Mouse (Mus musculus) cerebellum, adult 18-20 months (tissue): ENCODE results near the gene Ctps.
"Not testable (repeated sequence)": the region's sequence is repeated elsewhere in the genome, so short reads cannot be mapped to it uniquely, and the experiment has no call there.

ENCODE experiments used
- DNase-seq, 2 experiments: peaks; one replicate each; pipeline ENCODE4 v3.0.0; 2021

Ctps gene

GRCm38 (mm10) chr4:120569486-120570437 is at the start of gene Ctps:
Gene Ctps, minus strand, starts transcription at chr4:120570276.
- DNase-seq: peak; percentile 95 to 96

- DNase-seq: peak; percentile 73 to 75
Measured at GRCm38 (mm10) chr4:120616199-120617025, 46.3 kb upstream of the Ctps start.

- DNase-seq: peak; percentile 53 to 60
Measured at GRCm38 (mm10) chr4:120615528-120616081, 45.5 kb upstream of the Ctps start.

- DNase-seq: peak; percentile 31 to 53
Measured at GRCm38 (mm10) chr4:120614644-120615043, 44.6 kb upstream of the Ctps start.

GRCm38 (mm10) chr4:120613691-120614329 is 43.7 kb upstream of the Ctps start:
- DNase-seq: peak; percentile 88 to 95

GRCm38 (mm10) chr4:120612304-120613080 is 42.4 kb upstream of the Ctps start:
- peak; percentile 62 to 66 for DNase-seq

GRCm38 (mm10) chr4:120611005-120611404 is 40.9 kb upstream of the Ctps start:
- peak in 1 of 2 experiments; percentile 25 for DNase-seq

- DNase-seq: no peak
Measured at GRCm38 (mm10) chr4:120606941-120607340, 36.9 kb upstream of the Ctps start.

- no peak for DNase-seq
Measured at GRCm38 (mm10) chr4:120602669-120603068, 32.6 kb upstream of the Ctps start.

- no peak for DNase-seq
Measured at GRCm38 (mm10) chr4:120601774-120602173, 31.7 kb upstream of the Ctps start.

- no peak for DNase-seq
Measured at GRCm38 (mm10) chr4:120598922-120599321, 28.8 kb upstream of the Ctps start.

GRCm38 (mm10) chr4:120596210-120596609 is 26.1 kb upstream of the Ctps start:
- DNase-seq: not testable (repeated sequence)

GRCm38 (mm10) chr4:120590973-120591372 is 20.9 kb upstream of the Ctps start:
- no peak for DNase-seq

- DNase-seq: peak; percentile 76 to 81
Measured at GRCm38 (mm10) chr4:120589815-120590422, 19.8 kb upstream of the Ctps start.

GRCm38 (mm10) chr4:120589070-120589469 is 19.0 kb upstream of the Ctps start:
- no peak for DNase-seq

GRCm38 (mm10) chr4:120588445-120588844 is 18.4 kb upstream of the Ctps start, which contains the start of gene Gm8439:
Gene Gm8439, plus strand, starts transcription at chr4:120588745.
- no peak for DNase-seq

GRCm38 (mm10) chr4:120586986-120587385 is 16.9 kb upstream of the Ctps start:
- no peak for DNase-seq

GRCm38 (mm10) chr4:120581711-120582110 is 11.6 kb upstream of the Ctps start:
- DNase-seq: no peak

GRCm38 (mm10) chr4:120580894-120581293 is 10.8 kb upstream of the Ctps start:
- DNase-seq: no peak

GRCm38 (mm10) chr4:120571691-120572090 is 1.6 kb upstream of the Ctps start:
- DNase-seq: no peak

GRCm38 (mm10) chr4:120571070-120571464 is 991 bp upstream of the Ctps start:
- DNase-seq: no peak
